Mouse (Mus musculus): ENCODE results near the gene Mthfd2. TPM values are rescaled to one million over a fixed set of nuclear protein-coding genes. Genes with fewer than 3 reads are reported as not detected.

Gene Mthfd2
- polyA plus RNA-seq, 1 experiment from 2014 or later, result 30.7 TPM

GRCm38 (mm10) chr6:83300447-83301229 is 25.1 kb downstream of the Mthfd2 start:
- Histone ChIP-seq H3K9me3 (ENCODE audit: control insufficient read depth, low read length) (no peaks in the 10 kb centered on the region), H3K9ac (replicated peaks; ENCODE audit: low read depth, low read length) (no peak overlapping the region), H3K27ac (ENCODE audit: low read depth, low read length) (no peak overlapping the region), H3K4me2 (ENCODE audit: low read depth, low read length) (no peak overlapping the region), H3K27me3 (ENCODE audit: control insufficient read depth, insufficient read depth, low read length) (no peaks in the 10 kb centered on the region), H3K4me1 (ENCODE audit: control insufficient read depth, insufficient read depth, low read length) (no peaks in the 10 kb centered on the region), H3K4me3 (ENCODE audit: low read depth, low read length) (no peak overlapping the region), H3K36me3 (ENCODE audit: control insufficient read depth, insufficient read depth, low read length) (0 out of 2 replicates have a peak, but pooled peaks cover under 1% of the 10 kb centered on the region)
- 87% methylated on average over 7 of the region's 7 CpGs for WGBS
- no peak for ATAC-seq (ENCODE audit: low read depth)

- Histone ChIP-seq H3K4me2 (ENCODE audit: low read depth, low read length) (no peak overlapping the region), H3K9me3 (ENCODE audit: control insufficient read depth, low read length) (no peaks in the 10 kb centered on the region), H3K27me3 (ENCODE audit: control insufficient read depth, insufficient read depth, low read length) (no peaks in the 10 kb centered on the region), H3K27ac (ENCODE audit: low read depth, low read length) (no peak overlapping the region), H3K4me1 (ENCODE audit: control insufficient read depth, insufficient read depth, low read length) (no peaks in the 10 kb centered on the region), H3K36me3 (ENCODE audit: control insufficient read depth, insufficient read depth, low read length) (no peaks in the 10 kb centered on the region), H3K4me3 (ENCODE audit: low read depth, low read length) (no peak overlapping the region), H3K9ac (replicated peaks; ENCODE audit: low read depth, low read length) (no peak overlapping the region)
- 82% methylated on average over 8 of the region's 8 CpGs for WGBS
- no peak for ATAC-seq (ENCODE audit: low read depth)
These were observed 45.3 kb downstream of the Mthfd2 start for GRCm38 (mm10) chr6:83280256-83280955.

- no peak for ATAC-seq (ENCODE audit: low read depth)
- Histone ChIP-seq H3K9ac (replicated peaks; ENCODE audit: low read depth, low read length) (no peak overlapping the region), H3K4me1 (ENCODE audit: control insufficient read depth, insufficient read depth, low read length) (no peaks in the 10 kb centered on the region), H3K4me3 (ENCODE audit: low read depth, low read length) (no peak overlapping the region), H3K9me3 (ENCODE audit: control insufficient read depth, low read length) (no peaks in the 10 kb centered on the region), H3K27ac (ENCODE audit: low read depth, low read length) (no peak overlapping the region), H3K4me2 (ENCODE audit: low read depth, low read length) (no peak overlapping the region), H3K27me3 (ENCODE audit: control insufficient read depth, insufficient read depth, low read length) (no peaks in the 10 kb centered on the region), H3K36me3 (ENCODE audit: control insufficient read depth, insufficient read depth, low read length) (no peaks in the 10 kb centered on the region)
- WGBS, result 25% methylated on average over 2 of the region's 2 CpGs
These were observed 46.8 kb downstream of the Mthfd2 start for GRCm38 (mm10) chr6:83278881-83279280.

- Histone ChIP-seq H3K27me3 (ENCODE audit: control insufficient read depth, insufficient read depth, low read length) (no peaks in the 10 kb centered on the region), H3K4me2 (ENCODE audit: low read depth, low read length) (no peak overlapping the region), H3K4me1 (ENCODE audit: control insufficient read depth, insufficient read depth, low read length) (no peaks in the 10 kb centered on the region), H3K27ac (ENCODE audit: low read depth, low read length) (no peak overlapping the region), H3K36me3 (ENCODE audit: control insufficient read depth, insufficient read depth, low read length) (no peaks in the 10 kb centered on the region), H3K9me3 (ENCODE audit: control insufficient read depth, low read length) (no peaks in the 10 kb centered on the region), H3K4me3 (ENCODE audit: low read depth, low read length) (no peak overlapping the region), H3K9ac (replicated peaks; ENCODE audit: low read depth, low read length) (no peak overlapping the region)
- ATAC-seq (ENCODE audit: low read depth), result no peak
- WGBS, result 70% methylated on average over 13 of the region's 13 CpGs
These were observed 48.6 kb downstream of the Mthfd2 start for GRCm38 (mm10) chr6:83277151-83277550.

- H3K36me3 ChIP-seq (ENCODE audit: control insufficient read depth, insufficient read depth, low read length), result no peaks in the 10 kb centered on the region
- 89% methylated on average over 11 of the region's 11 CpGs for WGBS
- H3K4me2 ChIP-seq (ENCODE audit: low read depth, low read length), result no peak overlapping the region
- H3K9me3 ChIP-seq (ENCODE audit: control insufficient read depth, low read length), result no peaks in the 10 kb centered on the region
- H3K27me3 ChIP-seq (ENCODE audit: control insufficient read depth, insufficient read depth, low read length), result no peaks in the 10 kb centered on the region
- H3K4me3 ChIP-seq (ENCODE audit: low read depth, low read length), result no peak overlapping the region
- no peaks in the 10 kb centered on the region for H3K4me1 ChIP-seq (ENCODE audit: control insufficient read depth, insufficient read depth, low read length)
- H3K9ac ChIP-seq (replicated peaks; ENCODE audit: low read depth, low read length), result no peak overlapping the region
- no peak for ATAC-seq (ENCODE audit: low read depth)
- H3K27ac ChIP-seq (ENCODE audit: low read depth, low read length), result no peak overlapping the region
These were observed 52.0 kb downstream of the Mthfd2 start for GRCm38 (mm10) chr6:83273733-83274132.

GRCm38 (mm10) chr6:83268144-83269010 is 57.3 kb downstream of the Mthfd2 start:
- peak; percentile 94 for ATAC-seq (ENCODE audit: low read depth)
- 2% methylated on average over 28 of the region's 28 CpGs for WGBS

GRCm38 (mm10) chr6:83267616-83268015 is 58.1 kb downstream of the Mthfd2 start:
- Histone ChIP-seq H3K9me3 (ENCODE audit: control insufficient read depth, low read length) (no peaks in the 10 kb centered on the region), H3K4me1 (ENCODE audit: control insufficient read depth, insufficient read depth, low read length) (peaks cover 3% of the 10 kb centered on the region; the same call in 1 of the 2 replicates), H3K9ac (replicated peaks; ENCODE audit: low read depth, low read length) (peak overlapping the region; percentile 61), H3K4me2 (ENCODE audit: low read depth, low read length) (peak overlapping the region; percentile 47; the same call in 1 of the 2 replicates), H3K27me3 (ENCODE audit: control insufficient read depth, insufficient read depth, low read length) (no peaks in the 10 kb centered on the region), H3K36me3 (ENCODE audit: control insufficient read depth, insufficient read depth, low read length) (no peaks in the 10 kb centered on the region), H3K4me3 (ENCODE audit: low read depth, low read length) (peak overlapping the region; percentile 40; the same call in 1 of the 2 replicates), H3K27ac (ENCODE audit: low read depth, low read length) (peak overlapping the region; percentile 90)
- WGBS, result 64% methylated on average over 4 of the region's 4 CpGs
- no peak for ATAC-seq (ENCODE audit: low read depth)

More at GRCm38 (mm10) chr6:83268144-83269010, 57.3 kb downstream of the Mthfd2 start:
- Histone ChIP-seq H3K9me3 (ENCODE audit: control insufficient read depth, low read length) (no peaks in the 10 kb centered on the region), H3K4me3 (ENCODE audit: low read depth, low read length) (peak overlapping the region; percentile 40), H3K27ac (ENCODE audit: low read depth, low read length) (peak overlapping the region; percentile 90), H3K36me3 (ENCODE audit: control insufficient read depth, insufficient read depth, low read length) (no peaks in the 10 kb centered on the region), H3K4me1 (ENCODE audit: control insufficient read depth, insufficient read depth, low read length) (peaks cover 3% of the 10 kb centered on the region; the same call in 1 of the 2 replicates), H3K27me3 (ENCODE audit: control insufficient read depth, insufficient read depth, low read length) (no peaks in the 10 kb centered on the region), H3K4me2 (ENCODE audit: low read depth, low read length) (peak overlapping the region; percentile 47), H3K9ac (replicated peaks; ENCODE audit: low read depth, low read length) (peak overlapping the region; percentile 61)

- no peak overlapping the region for H3K4me2 ChIP-seq (ENCODE audit: low read depth, low read length)
- no peak overlapping the region for H3K4me3 ChIP-seq (ENCODE audit: low read depth, low read length)
- no peaks in the 10 kb centered on the region for H3K36me3 ChIP-seq (ENCODE audit: control insufficient read depth, insufficient read depth, low read length)
- no peak overlapping the region for H3K9ac ChIP-seq (replicated peaks; ENCODE audit: low read depth, low read length)
- H3K27me3 ChIP-seq (ENCODE audit: control insufficient read depth, insufficient read depth, low read length), result no peaks in the 10 kb centered on the region
- no peak for ATAC-seq (ENCODE audit: low read depth)
- H3K27ac ChIP-seq (ENCODE audit: low read depth, low read length), result no peak overlapping the region
- H3K9me3 ChIP-seq (ENCODE audit: control insufficient read depth, low read length), result no peaks in the 10 kb centered on the region
- WGBS, result 87% methylated on average over 4 of the region's 4 CpGs
- H3K4me1 ChIP-seq (ENCODE audit: control insufficient read depth, insufficient read depth, low read length), result peaks cover 3% of the 10 kb centered on the region; the same call in 1 of the 2 replicates
These were observed 60.1 kb downstream of the Mthfd2 start for GRCm38 (mm10) chr6:83265653-83266052.

All from neural tube, embryonic 14.5 days (tissue).